Mouse (Mus musculus) c-Kit-positive CD71-positive TER-119-positive erythroid progenitor cells, embryonic 14.5 days (primary cell): ENCODE measurements around the gene Popdc2.

ENCODE experiments used
- DNase-seq: peaks from one replicate; pipeline ENCODE4 v3.0.0-alpha.2; 2013; ENCODE audit warnings: low spot score

Popdc2 gene

GRCm38 (mm10) chr16:38354185-38354913, 7.7 kb upstream of the Popdc2 start:
- DNase-seq: no peak

- no peak for DNase-seq
Measured at GRCm38 (mm10) chr16:38358256-38358812, 3.7 kb upstream of the Popdc2 start.

GRCm38 (mm10) chr16:38359241-38359640, 2.8 kb upstream of the Popdc2 start:
- DNase-seq: no peak

- no peak for DNase-seq
Measured at GRCm38 (mm10) chr16:38359857-38360256, 2.2 kb upstream of the Popdc2 start.

- no peak for DNase-seq
Measured at GRCm38 (mm10) chr16:38360317-38360716, 1.7 kb upstream of the Popdc2 start.

- DNase-seq: no peak
Measured at GRCm38 (mm10) chr16:38362493-38363255, 665 bp downstream of the Popdc2 start.

GRCm38 (mm10) chr16:38363256-38363595, 1.2 kb downstream of the Popdc2 start:
- DNase-seq: no peak

GRCm38 (mm10) chr16:38363657-38364056, 1.6 kb downstream of the Popdc2 start:
- DNase-seq: no peak

GRCm38 (mm10) chr16:38365390-38365789, 3.4 kb downstream of the Popdc2 start:
- no peak for DNase-seq

- no peak for DNase-seq
Measured at GRCm38 (mm10) chr16:38366231-38366630, 4.2 kb downstream of the Popdc2 start.

- DNase-seq: no peak
Measured at GRCm38 (mm10) chr16:38368336-38368735, 6.3 kb downstream of the Popdc2 start.

- DNase-seq: no peak
Measured at GRCm38 (mm10) chr16:38369000-38369399, 7.0 kb downstream of the Popdc2 start.

GRCm38 (mm10) chr16:38369431-38369830, 7.4 kb downstream of the Popdc2 start:
- no peak for DNase-seq

- no peak for DNase-seq
Measured at GRCm38 (mm10) chr16:38369992-38370484, 8.0 kb downstream of the Popdc2 start.

- no peak for DNase-seq
Measured at GRCm38 (mm10) chr16:38370633-38371374, 8.8 kb downstream of the Popdc2 start.

GRCm38 (mm10) chr16:38371705-38372296, 9.8 kb downstream of the Popdc2 start:
- DNase-seq: peak; percentile 98

GRCm38 (mm10) chr16:38372876-38373275, 10.9 kb downstream of the Popdc2 start:
- DNase-seq: no peak

- DNase-seq: no peak
Measured at GRCm38 (mm10) chr16:38373439-38373838, 11.4 kb downstream of the Popdc2 start.

GRCm38 (mm10) chr16:38373941-38374340, 11.9 kb downstream of the Popdc2 start:
- DNase-seq: no peak

- DNase-seq: peak; percentile 80
Measured at GRCm38 (mm10) chr16:38374379-38375140, 12.6 kb downstream of the Popdc2 start.

- DNase-seq: no peak
Measured at GRCm38 (mm10) chr16:38375182-38375581, 13.2 kb downstream of the Popdc2 start.
